Mouse (Mus musculus) frontal cortex, adult (tissue): Measurements from ENCODE around the gene Agbl4.

Source experiments
- ATAC-seq: cut with Nextera tagmentation; 2 replicates; pipeline ENCODE4 v1.9.2; 2017; ENCODE audit warnings: mild to moderate bottlenecking, moderate library complexity, mixed read lengths; ENCODE audit not compliant: low TSS enrichment

Gene Agbl4

DNA sequence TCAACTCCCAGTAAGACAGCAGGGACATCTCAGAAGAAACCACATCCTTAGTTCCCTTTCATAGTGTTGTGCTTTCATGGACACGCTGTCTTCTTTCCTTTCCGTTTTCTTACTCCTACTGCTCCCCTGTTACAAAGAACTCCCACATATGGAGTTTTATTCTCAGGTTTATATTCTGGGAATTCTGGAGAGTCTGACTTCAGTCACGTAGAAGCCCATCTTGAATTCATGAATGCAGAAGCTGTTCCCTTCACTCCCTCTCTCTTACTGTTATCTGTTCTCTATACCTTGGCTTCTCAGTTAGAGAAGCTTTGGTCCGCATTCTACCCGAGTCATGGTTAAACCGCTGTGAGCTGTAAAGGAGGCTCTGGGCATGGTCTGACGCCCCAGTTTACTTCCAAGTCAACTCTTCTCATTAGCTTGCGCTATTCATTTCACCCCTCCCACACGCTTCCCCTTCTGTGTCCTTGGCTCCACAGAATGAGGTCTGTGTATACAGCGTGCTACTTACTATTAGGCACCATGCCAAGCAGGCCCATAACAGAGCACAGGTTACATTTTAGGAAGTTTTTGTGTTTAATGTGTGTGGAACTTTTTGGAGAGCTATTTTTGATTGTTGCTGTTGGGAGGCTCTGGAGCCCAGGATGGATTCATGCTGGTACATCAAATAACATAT lies 1186.2 kb downstream of the Agbl4 start:
- peak; percentile 87 for ATAC-seq

DNA sequence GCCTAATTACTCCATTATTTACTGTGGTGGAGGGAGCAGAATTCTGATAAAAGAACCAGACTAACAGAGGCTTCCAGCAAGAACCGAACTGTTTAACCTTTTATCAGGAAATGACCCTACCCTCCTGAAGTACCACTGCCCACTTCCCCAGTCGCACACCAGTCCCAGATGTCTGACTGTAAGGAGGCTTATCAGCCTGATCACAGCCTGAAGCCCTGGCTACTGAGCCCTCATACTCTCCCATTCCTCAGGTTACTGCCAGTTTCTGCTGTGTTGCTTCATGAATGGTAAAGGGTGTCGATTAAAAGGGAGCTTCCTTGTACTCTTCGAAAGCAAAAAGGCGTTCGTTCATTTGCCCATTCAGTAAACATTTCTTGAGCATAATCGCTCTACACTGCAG lies 1186.8 kb downstream of the Agbl4 start:
- no peak for ATAC-seq

DNA sequence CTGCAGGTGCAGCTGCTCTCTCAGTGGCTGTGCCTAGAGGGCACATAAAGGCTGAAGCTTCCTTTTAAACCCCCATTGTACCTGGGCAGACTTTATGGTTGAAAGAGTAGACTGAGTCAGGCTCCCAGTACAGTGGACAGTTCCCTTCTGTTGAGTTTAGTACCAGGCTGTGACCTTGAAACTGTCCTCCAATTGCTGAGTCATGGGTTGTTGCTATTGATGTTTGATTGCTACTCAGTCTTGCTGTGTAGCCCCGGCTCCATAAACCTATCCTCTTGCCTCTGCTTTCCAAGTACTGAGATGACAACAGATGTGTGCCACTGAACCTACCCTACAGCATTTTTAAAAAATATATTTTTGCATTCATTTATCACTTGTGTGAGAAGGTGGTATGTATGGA lies 1190.8 kb downstream of the Agbl4 start:
- ATAC-seq, result no peak

DNA sequence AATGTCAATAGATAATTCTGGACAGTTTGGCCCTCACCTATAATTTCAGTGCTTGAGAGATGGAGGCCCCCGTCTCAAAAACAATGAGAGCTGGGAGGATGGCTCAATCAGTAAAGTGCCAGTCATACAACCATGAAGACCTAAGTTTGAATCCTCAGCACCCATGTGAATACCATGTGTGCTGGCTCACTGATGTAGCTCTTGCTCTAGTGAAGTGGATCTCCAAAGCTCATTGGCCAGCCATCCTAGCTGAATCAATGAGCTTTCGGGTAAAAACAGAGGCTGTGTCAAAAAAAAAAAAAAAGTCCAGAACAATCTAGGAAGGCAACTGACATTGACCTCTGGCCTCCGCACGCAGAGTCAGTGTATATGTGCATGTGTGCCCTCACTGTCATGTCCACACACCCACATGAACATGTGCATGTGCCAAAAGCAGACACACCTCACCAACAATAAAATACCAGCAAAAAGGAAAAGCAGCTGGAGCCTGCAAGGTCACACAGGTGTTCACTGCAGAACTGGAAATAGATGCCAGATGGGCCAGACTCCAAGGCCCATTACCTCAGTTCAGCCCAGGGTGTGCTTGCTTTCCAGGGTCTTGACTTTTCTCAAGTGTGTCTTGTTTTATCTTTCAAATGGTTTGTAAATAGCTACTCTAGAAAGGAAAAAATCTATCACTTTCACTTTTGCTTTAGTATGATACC lies 1192.2 kb downstream of the Agbl4 start:
- ATAC-seq, result no peak

DNA sequence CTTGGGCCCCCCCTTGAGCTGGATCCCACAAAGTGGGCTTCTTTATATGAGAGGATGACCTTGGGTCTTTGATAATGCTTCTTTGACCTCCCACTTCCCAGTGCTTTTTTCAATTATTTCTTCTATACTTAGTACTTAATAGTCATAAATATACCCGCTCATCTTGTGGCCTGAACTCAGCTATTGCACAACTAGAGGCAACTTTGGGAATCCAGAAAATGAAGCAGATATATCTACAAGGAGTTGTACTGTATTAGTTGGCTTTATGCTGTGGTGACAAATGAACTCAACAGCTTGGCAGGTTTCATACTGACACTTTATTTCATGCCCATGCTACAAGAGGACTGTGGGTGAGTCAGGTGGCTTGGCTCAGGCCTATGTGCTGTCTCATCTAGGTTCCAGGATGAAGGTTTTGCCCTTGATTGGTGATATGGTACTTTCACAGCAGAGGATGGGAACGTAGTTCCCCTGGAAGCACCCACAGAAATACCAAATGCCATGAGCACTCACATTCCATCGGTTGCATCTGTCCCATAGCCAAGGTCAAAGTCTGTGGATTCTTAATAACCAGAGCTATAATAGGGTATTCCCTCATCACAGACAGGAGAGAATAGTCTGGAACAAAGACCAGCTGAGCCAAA lies 1197.3 kb downstream of the Agbl4 start:
- ATAC-seq, result no peak

DNA sequence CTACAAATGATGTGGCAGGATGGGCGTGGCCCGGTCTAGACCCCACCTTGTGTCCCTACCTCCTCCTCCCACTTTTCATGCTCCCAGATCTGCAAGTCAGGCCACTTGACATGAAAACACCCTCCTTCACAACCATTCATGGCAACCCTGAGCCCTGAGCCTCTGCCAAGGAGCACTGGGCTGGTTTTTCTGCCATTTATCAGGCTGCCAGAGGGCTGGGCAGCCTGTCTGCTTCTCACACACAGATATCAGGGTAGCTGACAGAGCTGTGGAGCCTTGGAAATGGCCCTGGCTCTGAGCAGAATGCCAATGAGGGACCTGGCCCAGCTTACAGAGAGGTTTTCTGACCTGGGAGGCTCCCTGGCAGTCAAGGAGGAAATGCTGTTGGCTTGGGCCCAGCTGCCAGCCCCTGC lies 1199.8 kb downstream of the Agbl4 start:
- peak; percentile 36 for ATAC-seq

DNA sequence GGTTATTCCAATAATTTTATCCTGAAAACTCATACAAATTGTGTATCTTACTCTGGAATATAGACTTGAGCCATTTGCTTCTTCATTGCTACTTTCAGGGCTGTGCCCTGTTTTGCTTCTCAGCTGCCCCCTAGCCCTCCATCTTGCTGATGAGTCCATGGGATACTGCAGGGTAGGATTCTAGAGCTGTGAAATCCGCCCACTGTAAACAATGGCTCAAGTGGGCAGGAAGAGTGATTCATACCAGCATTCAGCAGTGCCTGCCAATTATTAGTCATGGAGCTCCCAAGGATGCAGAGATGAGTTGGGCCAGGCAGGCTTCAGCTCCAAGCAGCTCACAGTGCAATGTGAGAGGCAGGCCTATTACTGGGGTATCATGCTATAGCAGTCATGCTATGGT lies 1200.5 kb downstream of the Agbl4 start:
- ATAC-seq, result peak; percentile 83

DNA sequence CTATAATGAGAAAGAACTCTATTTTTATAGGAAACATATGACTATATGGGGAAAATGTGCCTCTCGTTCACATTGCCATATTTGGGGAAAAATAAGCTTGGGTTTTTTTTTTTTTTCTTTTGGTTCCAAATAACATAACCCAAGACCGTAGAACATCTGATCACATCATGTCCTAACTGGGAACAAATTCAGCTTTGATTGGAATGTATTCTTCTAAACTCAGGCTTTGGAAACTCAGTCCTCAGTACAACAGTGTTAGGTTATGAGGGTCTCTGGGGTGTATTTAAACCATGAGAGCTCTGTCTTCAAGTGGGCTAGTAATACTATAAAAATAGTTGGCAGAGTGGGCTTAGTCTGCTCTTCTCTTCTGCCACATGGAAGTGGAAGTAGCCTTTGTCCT lies 1205.7 kb downstream of the Agbl4 start:
- ATAC-seq, result no peak

DNA sequence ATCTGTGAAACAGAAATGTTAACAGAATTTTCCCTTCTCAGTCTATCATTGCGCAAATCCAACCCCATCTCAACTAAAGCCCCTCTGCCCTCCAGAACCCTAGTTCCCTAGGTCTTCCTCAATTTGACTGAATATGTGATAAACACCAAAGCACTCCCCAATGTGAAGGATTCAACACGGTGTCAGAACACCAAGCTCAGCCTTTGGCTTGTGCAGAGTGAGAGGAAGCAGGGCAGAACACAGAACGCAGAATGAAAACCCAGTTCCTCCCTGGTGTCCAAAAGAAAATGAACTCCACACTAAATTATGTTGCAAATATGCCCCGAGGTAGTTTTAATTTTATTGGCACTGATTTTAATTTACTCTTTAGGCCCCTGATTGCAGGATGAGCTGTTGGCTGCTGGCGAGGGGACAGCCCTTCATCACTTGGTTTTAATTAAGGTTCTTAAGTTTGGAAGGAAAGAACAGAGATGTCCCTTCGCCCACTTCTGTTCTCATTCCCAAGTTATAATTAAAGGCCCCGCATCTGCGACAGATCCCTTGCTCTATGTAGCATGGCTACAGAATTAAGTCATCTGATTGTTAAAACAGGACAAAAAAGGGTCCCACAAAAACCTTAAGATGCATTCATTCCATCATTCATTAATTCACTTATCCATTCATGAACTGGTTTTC lies 1210.5 kb downstream of the Agbl4 start:
- peak; percentile 75 for ATAC-seq

DNA sequence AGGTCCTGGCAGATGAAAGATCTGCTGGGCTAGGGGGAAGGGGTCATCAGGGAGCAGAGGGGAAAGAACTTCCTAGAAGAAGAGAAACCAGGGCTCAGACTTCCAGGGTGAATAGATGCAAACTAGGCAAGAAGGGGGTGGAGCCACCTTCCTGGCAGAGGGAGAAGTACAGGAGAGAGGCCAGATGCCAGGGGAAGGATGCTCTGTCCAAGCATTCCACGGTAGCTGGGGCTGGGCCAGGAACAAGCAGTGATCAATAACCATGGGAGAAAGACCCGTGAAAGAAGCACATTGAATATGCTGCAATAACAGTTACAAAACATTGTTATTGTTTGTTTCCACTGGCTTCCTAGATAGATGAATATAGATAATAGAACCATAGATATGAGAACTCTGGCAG lies 1224.4 kb downstream of the Agbl4 start:
- ATAC-seq, result no peak

DNA sequence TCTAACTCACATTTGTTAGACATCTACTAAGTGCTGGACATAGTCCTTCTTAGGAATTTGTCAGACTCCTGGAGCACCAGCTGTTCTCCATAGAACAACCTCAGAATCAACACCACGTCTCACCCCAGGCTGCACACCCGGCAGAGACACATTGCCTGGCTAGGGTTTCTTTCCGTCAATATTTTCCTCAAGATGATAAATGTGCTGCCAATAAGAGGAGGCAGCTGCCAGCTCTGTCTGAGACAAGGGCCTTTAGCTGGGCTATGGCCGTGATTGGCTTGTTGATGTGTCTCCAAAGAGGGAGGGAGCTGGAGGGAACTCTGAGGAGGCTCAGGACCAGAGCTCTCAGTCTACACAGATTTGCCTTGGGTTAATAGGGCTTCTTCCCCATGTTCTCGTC lies 1227.5 kb downstream of the Agbl4 start:
- no peak for ATAC-seq

DNA sequence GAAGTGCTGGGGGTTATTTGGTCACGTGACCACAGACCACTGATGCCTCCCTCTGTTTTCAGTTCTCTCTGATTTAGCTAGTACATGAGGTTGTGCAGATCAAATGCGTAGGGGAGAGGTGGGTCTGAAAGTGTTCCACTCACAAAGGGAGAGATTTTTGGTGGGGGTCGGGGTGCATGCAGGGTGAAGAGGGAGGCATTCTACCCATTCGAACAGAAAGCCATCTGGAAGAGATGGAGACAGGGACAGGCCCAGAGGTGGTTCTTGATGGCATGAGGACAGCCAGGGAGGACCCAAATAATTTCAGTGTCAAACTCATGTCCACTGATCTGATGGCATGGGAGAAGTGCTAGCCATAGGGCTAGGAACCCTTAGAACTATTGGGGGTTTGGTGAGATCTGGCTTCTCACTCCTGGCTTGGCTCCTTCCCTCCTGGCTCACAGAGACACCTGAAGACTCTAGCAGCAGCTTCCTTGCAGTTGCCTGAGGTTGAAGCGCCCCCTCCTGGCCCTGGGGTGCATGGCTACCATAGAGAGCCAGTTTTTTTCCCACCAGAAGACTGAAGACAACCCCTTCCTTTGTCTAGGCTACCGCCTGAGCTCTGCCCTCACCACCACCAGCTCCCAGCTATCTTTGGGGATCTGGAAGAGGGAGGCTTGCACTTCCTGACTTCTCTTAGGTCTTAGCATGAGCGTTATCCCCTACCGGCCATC lies 1228.8 kb downstream of the Agbl4 start:
- peak; percentile 86 for ATAC-seq

DNA sequence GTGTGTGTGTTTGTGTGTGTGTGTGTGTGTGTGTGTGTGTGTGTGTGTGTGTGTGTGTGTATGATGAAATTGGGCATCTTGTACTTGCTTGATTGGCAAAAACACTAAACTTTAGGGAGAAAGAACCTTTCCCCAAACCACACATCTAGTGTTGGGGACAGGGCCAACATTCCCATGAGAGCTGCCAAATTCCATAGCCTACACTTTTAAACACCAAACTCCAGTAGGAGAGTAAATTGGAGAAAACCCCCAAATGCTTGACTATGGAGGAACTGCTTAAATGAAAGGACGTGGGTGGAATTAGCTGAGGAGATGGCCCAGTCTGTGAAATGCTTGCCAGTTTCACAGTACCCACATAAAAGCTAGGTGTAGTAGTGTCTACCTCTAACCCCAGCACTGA lies 1235.2 kb downstream of the Agbl4 start:
- peak; percentile 52 for ATAC-seq

DNA sequence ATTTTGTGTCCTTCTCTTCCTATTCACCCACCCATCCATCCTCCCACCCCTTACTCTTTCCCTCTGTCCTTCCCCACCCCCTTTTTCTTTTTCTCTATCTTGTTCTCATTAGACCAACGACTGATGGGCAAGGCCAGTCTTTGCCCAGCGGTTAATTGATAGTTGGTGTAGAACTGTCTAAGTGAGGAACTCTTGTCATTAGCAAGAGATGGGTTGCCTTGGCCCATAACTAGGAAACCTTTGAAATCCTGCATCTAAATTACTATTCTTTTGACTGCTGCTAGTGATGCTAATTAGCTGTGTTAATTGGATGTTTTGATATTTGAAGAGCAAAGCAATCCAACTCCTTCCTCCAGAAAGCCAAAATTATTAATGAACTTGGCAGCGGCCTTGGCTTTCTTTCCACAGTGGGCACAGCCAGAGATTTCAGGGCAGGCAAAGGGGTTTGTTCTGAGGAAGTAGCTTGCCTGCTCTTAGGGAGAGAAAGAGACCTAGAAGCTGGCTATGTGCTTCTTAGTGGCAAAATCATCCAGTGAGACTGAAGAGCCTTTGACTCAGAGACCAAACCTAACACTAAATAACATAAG lies 1238.2 kb downstream of the Agbl4 start:
- ATAC-seq, result peak; percentile 48; the same call in 1 of the 2 replicates

DNA sequence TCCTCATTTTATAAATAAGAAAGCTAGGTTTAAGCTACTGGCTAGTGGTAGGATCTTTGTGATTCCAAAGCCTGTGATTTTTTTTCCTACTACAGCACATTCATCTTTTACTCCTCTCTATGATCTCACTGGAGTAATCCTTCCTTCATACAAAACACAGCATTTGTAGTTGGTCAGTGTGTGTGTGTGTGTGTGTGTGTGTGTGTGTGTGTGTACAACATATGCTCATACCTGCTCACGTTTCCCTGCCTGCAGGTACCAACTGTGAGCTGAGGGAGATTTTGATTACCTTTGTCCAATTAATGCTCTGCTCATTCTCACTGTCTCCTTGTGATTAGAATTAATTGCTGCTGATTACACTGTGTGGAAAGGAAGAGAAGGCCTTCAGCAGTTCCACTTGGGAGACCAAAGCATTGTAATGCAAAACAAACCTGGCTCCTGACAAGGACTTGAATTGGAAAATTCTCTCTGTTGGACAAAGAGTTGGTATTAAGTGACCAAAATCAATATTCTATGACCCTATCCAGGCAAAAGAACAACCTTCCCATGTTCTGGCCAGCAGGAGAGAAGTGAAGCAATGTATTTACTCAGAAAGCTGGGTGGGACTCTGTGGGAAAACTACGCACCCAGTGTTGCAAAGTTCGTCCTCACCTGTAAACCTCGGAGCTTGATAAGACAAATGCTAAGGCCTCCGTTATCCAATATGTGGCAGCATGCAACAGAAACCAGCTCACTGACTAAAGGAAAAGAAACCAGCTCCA lies 1241.7 kb downstream of the Agbl4 start:
- no peak for ATAC-seq

DNA sequence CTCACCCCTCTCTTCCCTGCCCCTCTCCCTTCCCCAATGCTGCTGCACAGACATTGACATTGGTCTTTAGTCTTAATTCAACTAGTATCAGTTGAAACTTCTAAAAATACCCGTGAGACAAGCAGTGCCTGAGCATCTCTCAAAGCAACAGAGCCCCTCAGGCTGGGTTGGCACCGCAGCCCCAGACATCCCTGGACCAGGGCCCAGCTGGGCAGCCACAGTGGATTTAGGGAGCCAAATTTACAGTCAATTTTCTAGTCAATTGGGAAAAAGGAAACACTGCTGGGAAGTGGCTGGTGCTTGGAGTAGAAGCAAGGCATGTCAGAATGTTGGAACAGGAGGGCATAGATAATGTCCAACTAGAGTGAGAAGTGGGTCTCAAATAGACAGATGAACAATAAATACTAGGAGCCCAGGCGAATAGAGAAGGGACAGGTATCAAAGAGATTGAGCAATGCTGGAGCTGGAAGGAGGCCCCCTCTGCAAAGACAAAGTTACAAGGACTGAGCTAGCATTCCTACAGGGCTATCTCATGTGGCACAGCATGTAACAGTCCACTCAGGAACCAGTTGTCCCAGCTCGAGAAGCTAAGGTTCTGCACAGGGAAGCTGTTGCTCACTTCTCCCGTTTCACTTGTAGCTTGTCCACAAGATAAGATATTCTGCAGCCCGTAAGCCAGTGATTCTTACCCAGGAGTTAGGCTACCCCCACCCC lies 1247.8 kb downstream of the Agbl4 start:
- ATAC-seq, result peak; percentile 78

DNA sequence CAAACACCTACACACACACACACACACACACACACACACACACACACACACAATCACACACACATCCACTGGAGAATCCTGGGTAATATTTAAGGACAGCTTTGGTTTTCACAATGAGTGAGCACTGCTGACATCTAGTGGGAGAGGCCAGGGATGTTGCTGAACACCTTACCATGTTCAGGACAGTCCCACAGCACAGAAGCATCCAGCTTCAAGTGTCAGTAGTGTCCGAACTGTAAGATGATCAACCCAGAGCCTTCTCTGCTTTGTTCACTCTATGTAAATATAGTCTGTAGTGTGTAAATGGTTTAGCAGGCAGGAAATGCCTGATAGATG lies 1248.3 kb downstream of the Agbl4 start:
- peak; percentile 89 for ATAC-seq

DNA sequence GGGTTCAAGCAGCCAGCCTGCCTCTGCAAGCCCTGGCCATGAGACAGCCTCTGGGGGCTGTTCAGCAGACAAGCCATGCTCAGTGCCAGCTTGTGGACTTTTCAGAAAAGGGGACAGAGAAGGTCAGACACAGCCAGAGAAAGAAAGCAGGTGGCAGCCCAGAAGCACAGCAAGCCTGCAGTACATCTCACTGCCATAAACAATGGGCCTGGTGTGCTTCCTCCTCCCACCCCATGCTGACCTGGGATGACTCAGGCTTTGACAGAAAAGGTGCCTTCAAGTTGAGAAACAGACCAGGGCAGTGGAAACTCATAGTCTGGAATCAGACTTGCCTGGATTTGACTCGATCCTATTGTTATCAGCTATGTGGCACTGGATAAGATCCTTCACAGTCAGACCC lies 1256.0 kb downstream of the Agbl4 start:
- ATAC-seq, result no peak

DNA sequence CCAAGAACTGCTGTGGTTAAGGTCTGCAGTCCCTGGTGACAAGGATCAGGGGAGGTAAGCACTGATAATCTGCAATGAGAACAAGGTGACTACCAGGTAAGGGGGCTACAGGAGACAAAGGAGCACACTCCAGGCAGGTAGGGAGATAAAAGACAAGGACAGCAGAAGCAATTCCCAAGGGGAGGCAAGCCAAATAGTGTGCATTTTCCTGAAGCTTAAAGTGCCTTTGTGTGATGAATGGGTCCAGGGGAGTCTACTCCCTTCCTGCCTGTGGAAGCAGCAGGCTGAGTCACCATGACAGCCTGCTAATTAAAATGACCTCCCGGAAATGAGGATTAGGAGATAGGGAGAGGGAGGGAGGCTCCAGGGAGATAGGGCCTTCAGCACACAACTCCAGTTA lies 1266.3 kb downstream of the Agbl4 start:
- peak; percentile 41; the same call in 1 of the 2 replicates for ATAC-seq

DNA sequence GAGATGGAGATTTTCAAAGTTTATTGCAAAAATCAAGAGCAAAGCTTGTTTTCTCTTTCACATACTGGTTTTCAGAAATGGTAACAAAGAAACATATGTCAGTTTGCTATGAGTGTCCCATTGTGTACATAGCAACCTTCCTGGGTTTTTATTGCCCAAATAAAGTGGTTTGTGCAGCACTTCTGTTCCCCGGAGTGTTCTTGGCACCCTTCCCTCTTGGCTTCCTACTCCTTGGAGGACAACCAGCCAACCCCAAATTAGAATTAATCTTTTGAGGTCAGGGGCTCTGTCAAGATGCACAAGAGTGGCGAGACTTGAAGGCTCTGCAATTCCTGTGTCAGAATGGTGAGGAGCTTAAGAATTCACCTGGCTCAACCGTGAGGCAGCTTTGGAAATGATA lies 1266.7 kb downstream of the Agbl4 start:
- peak; percentile 28; the same call in 1 of the 2 replicates for ATAC-seq
